Mouse (Mus musculus) liver, embryonic 14.5 days (tissue): ENCODE measurements around the gene Olfr1265. TPM values are rescaled to one million over a fixed set of nuclear protein-coding genes. Genes with fewer than 3 reads are reported as not detected.

Source experiments
- ATAC-seq: fragments of 200-750 bp; cut with Nextera tagmentation; 2 replicates; pipeline ENCODE4 v1.8.0; 2017; ENCODE audit warnings: moderate number of reproducible peaks, mild to moderate bottlenecking, moderate library complexity; ENCODE audit not compliant: insufficient read depth
- DNase-seq, 3 experiments: peaks; one replicate each; pipeline ENCODE4 v3.0.0-alpha.2; 2012 to 2013; ENCODE audit warnings: low read depth in 3 of 3, low spot score in 3 of 3
- H3K27ac ChIP-seq: fragments of 300-500 bp; sonication (generic); 2 replicates; pipeline ENCODE4 v1.5.1; 2014; ENCODE audit warnings: moderate library complexity, mild to moderate bottlenecking, control low read depth, inconsistent platforms
- H3K27me3 ChIP-seq: fragments of 300-500 bp; sonication (generic); 2 replicates; pipeline ENCODE4 v1.6.1; 2014; ENCODE audit warnings: mild to moderate bottlenecking, low read length, moderate library complexity; ENCODE audit not compliant: control insufficient read depth, insufficient read depth
- H3K36me3 ChIP-seq: fragments of 300-500 bp; sonication (generic); replicated peaks from 2 replicates; pipeline ENCODE4 v1.6.1; 2014; ENCODE audit warnings: low read depth; ENCODE audit not compliant: control insufficient read depth, insufficient read depth
- H3K4me1 ChIP-seq, 2 experiments: fragments of 200-500 bp in 1 of 2; fragments of 300-500 bp in 1 of 2; sonication (generic) in 1 of 2; replicated peaks; 2 replicates each; pipeline ENCODE4 v1.6.1; 2012 to 2014; ENCODE audit warnings: antibody characterized with exemption in 1 of 2, inconsistent platforms in 1 of 2, low read length in 1 of 2; ENCODE audit not compliant: control insufficient read depth in 2 of 2, insufficient read depth in 2 of 2
- H3K4me2 ChIP-seq: fragments of 300-500 bp; sonication (generic); 2 replicates; pipeline ENCODE4 v1.6.1; 2014; ENCODE audit warnings: low read depth, mild to moderate bottlenecking, control low read depth, moderate library complexity
- H3K4me3 ChIP-seq, 2 experiments: fragments of 200-500 bp in 1 of 2; fragments of 300-500 bp in 1 of 2; sonication (generic) in 1 of 2; 2 replicates each; pipeline ENCODE4 v1.5.1; 2012 to 2014; ENCODE audit warnings: low read depth in 2 of 2, low read length in 2 of 2, mild to moderate bottlenecking in 2 of 2, control low read depth in 1 of 2, inconsistent platforms in 1 of 2, moderate library complexity in 1 of 2; ENCODE audit not compliant: insufficient read depth in 1 of 2
- H3K9ac ChIP-seq: fragments of 300-500 bp; sonication (generic); replicated peaks from 2 replicates; pipeline ENCODE4 v1.6.1; 2014; ENCODE audit warnings: mild to moderate bottlenecking, control low read depth, moderate library complexity
- H3K9me3 ChIP-seq: fragments of 300-500 bp; sonication (generic); 2 replicates; pipeline ENCODE4 v1.6.1; 2016; ENCODE audit warnings: low read length, mixed read lengths; ENCODE audit not compliant: control insufficient read depth
- CTCF ChIP-seq: IDR thresholded peaks from 2 replicates; pipeline ENCODE4 v1.5.1; 2016; ENCODE audit warnings: antibody characterized with exemption, low read depth, control low read depth
- EP300 ChIP-seq: IDR thresholded peaks from 2 replicates; pipeline ENCODE4 v1.6.1; 2016; ENCODE audit warnings: antibody characterized with exemption, low read depth
- WGBS: fragments of 180-500 bp; shearing (Covaris S2); extraction: QIAGEN DNeasy Blood & Tissue Kit; methylation state at CpG from one replicate; pipeline ENCODE4 v1.1.7; 2014; ENCODE audit not compliant: insufficient replicate concordance; 5-methylcytosine and 5-hydroxymethylcytosine counted together
- polyA plus RNA-seq, 2 experiments: library from polyadenylated mRNA; depleted of rRNA in 1 of 2; stranded (reverse) in 1 of 2; unstranded in 1 of 2; fragments of >200 nt; fragmentation: Nextera tagmentation in 1 of 2; extraction: Ambion mirVana in 1 of 2; gene quantifications; 2 replicates each; pipeline versions ENCODE4 v1.2.1 to v1.2.3; 2012 to 2014

Gene Olfr1265
- polyA plus RNA-seq, 2 experiments, result not detected

GRCm38 (mm10) chr2:90070065-90070464 is 34.9 kb downstream of the Olfr1265 start:
- no peaks in the 10 kb centered on the region for H3K9me3 ChIP-seq
- ATAC-seq (no peak), DNase-seq (no peak)
- H3K4me2 ChIP-seq, result no peak overlapping the region
- no peak for TF ChIP-seq EP300
- TF ChIP-seq CTCF, result no peak
- H3K27me3 ChIP-seq, result no peaks in the 10 kb centered on the region
- H3K9ac ChIP-seq, result no peak overlapping the region
- no peak overlapping the region for H3K27ac ChIP-seq
- no peak overlapping the region for H3K4me3 ChIP-seq
- 38% methylated on average over 2 of the region's 2 CpGs for WGBS
- H3K4me1 ChIP-seq, result no peaks in the 10 kb centered on the region
- no peaks in the 10 kb centered on the region for H3K36me3 ChIP-seq

Other genes starting within 250 kb of the Olfr1265 start
- gene Olfr1254, start 241.7 kb upstream of the Olfr1265 start, polyA plus RNA-seq (2012; rRNA removed), result not detected in 2 replicates
- not detected in 2 replicates for gene Olfr1254, start 241.7 kb upstream of the Olfr1265 start, polyA plus RNA-seq (2014; fragmentation: Nextera tagmentation; extraction: Ambion mirVana)
- not detected in 2 replicates for gene Olfr1255, start 223.3 kb upstream of the Olfr1265 start, polyA plus RNA-seq (2012; rRNA removed)
- not detected in 2 replicates for gene Olfr1255, start 223.3 kb upstream of the Olfr1265 start, polyA plus RNA-seq (2014; fragmentation: Nextera tagmentation; extraction: Ambion mirVana)
- not detected in 2 replicates for gene Olfr1256, start 193.8 kb upstream of the Olfr1265 start, polyA plus RNA-seq (2012; rRNA removed)
- gene Olfr1256, start 193.8 kb upstream of the Olfr1265 start, polyA plus RNA-seq (2014; fragmentation: Nextera tagmentation; extraction: Ambion mirVana), result not detected in 2 replicates
- gene Olfr48, start 187.1 kb upstream of the Olfr1265 start, polyA plus RNA-seq (2012; rRNA removed), result not detected in 2 replicates
- gene Olfr48, start 187.1 kb upstream of the Olfr1265 start, polyA plus RNA-seq (2014; fragmentation: Nextera tagmentation; extraction: Ambion mirVana), result not detected in 2 replicates
- gene Olfr1257, start 156.9 kb upstream of the Olfr1265 start, polyA plus RNA-seq (2012; rRNA removed), result not detected in 2 replicates
- gene Olfr1257, start 156.9 kb upstream of the Olfr1265 start, polyA plus RNA-seq (2014; fragmentation: Nextera tagmentation; extraction: Ambion mirVana), result not detected in 2 replicates
- gene Olfr1258, start 108.0 kb upstream of the Olfr1265 start, polyA plus RNA-seq (2012; rRNA removed), result not detected in 2 replicates
- not detected in 2 replicates for gene Olfr1258, start 108.0 kb upstream of the Olfr1265 start, polyA plus RNA-seq (2014; fragmentation: Nextera tagmentation; extraction: Ambion mirVana)
- gene Olfr1259, start 86.7 kb upstream of the Olfr1265 start, polyA plus RNA-seq (2012; rRNA removed), result not detected in 2 replicates
- gene Olfr1259, start 86.7 kb upstream of the Olfr1265 start, polyA plus RNA-seq (2014; fragmentation: Nextera tagmentation; extraction: Ambion mirVana), result not detected in 2 replicates
- gene Olfr1260, start 61.0 kb upstream of the Olfr1265 start, polyA plus RNA-seq (2012; rRNA removed), result not detected in 2 replicates
- not detected in 2 replicates for gene Olfr1260, start 61.0 kb upstream of the Olfr1265 start, polyA plus RNA-seq (2014; fragmentation: Nextera tagmentation; extraction: Ambion mirVana)
- gene Olfr1261, start 44.1 kb upstream of the Olfr1265 start, polyA plus RNA-seq (2012; rRNA removed), result not detected in 2 replicates
- not detected in 2 replicates for gene Olfr1261, start 44.1 kb upstream of the Olfr1265 start, polyA plus RNA-seq (2014; fragmentation: Nextera tagmentation; extraction: Ambion mirVana)
- gene Olfr1262, start 35.2 kb upstream of the Olfr1265 start, polyA plus RNA-seq (2012; rRNA removed), result not detected in 2 replicates
- not detected in 2 replicates for gene Olfr1262, start 35.2 kb upstream of the Olfr1265 start, polyA plus RNA-seq (2014; fragmentation: Nextera tagmentation; extraction: Ambion mirVana)
- not detected in 2 replicates for gene Olfr1263, start 23.2 kb upstream of the Olfr1265 start, polyA plus RNA-seq (2012; rRNA removed)
- not detected in 2 replicates for gene Olfr1263, start 23.2 kb upstream of the Olfr1265 start, polyA plus RNA-seq (2014; fragmentation: Nextera tagmentation; extraction: Ambion mirVana)
- gene Olfr1264, start 9.8 kb upstream of the Olfr1265 start, polyA plus RNA-seq (2012; rRNA removed), result not detected in 2 replicates
- not detected in 2 replicates for gene Olfr1264, start 9.8 kb upstream of the Olfr1265 start, polyA plus RNA-seq (2014; fragmentation: Nextera tagmentation; extraction: Ambion mirVana)
- gene Olfr140, start 28.3 kb downstream of the Olfr1265 start, polyA plus RNA-seq (2012; rRNA removed), result not detected in 2 replicates
- not detected in 2 replicates for gene Olfr140, start 28.3 kb downstream of the Olfr1265 start, polyA plus RNA-seq (2014; fragmentation: Nextera tagmentation; extraction: Ambion mirVana)
- not detected in 2 replicates for gene Olfr1269, start 86.1 kb downstream of the Olfr1265 start, polyA plus RNA-seq (2012; rRNA removed)
- not detected in 2 replicates for gene Olfr1269, start 86.1 kb downstream of the Olfr1265 start, polyA plus RNA-seq (2014; fragmentation: Nextera tagmentation; extraction: Ambion mirVana)
- not detected in 2 replicates for gene Olfr32, start 107.0 kb downstream of the Olfr1265 start, polyA plus RNA-seq (2012; rRNA removed)
- gene Olfr32, start 107.0 kb downstream of the Olfr1265 start, polyA plus RNA-seq (2014; fragmentation: Nextera tagmentation; extraction: Ambion mirVana), result not detected in 2 replicates
- not detected in 2 replicates for gene Olfr1270, start 117.8 kb downstream of the Olfr1265 start, polyA plus RNA-seq (2012; rRNA removed)
- not detected in 2 replicates for gene Olfr1270, start 117.8 kb downstream of the Olfr1265 start, polyA plus RNA-seq (2014; fragmentation: Nextera tagmentation; extraction: Ambion mirVana)
- not detected in 2 replicates for gene Olfr1506, start 189.2 kb downstream of the Olfr1265 start, polyA plus RNA-seq (2012; rRNA removed)
- not detected in 2 replicates for gene Olfr1506, start 189.2 kb downstream of the Olfr1265 start, polyA plus RNA-seq (2014; fragmentation: Nextera tagmentation; extraction: Ambion mirVana)
- gene Olfr142, start 222.3 kb downstream of the Olfr1265 start, polyA plus RNA-seq (2012; rRNA removed), result not detected in 2 replicates
- not detected in 2 replicates for gene Olfr142, start 222.3 kb downstream of the Olfr1265 start, polyA plus RNA-seq (2014; fragmentation: Nextera tagmentation; extraction: Ambion mirVana)
- gene Olfr1271, start 235.7 kb downstream of the Olfr1265 start, polyA plus RNA-seq (2012; rRNA removed), result not detected in 2 replicates
- gene Olfr1271, start 235.7 kb downstream of the Olfr1265 start, polyA plus RNA-seq (2014; fragmentation: Nextera tagmentation; extraction: Ambion mirVana), result not detected in 2 replicates